Mouse (Mus musculus) testis, adult 2 months (tissue): Measurements from ENCODE around the gene Nhlrc4.

Experiments
- CTCF ChIP-seq: fragments of 200-500 bp; IDR thresholded peaks from 2 replicates; pipeline ENCODE4 v1.5.1; 2012; ENCODE audit warnings: low read depth, mild to moderate bottlenecking, inconsistent platforms, low read length, moderate library complexity; ENCODE audit not compliant: control insufficient read depth, insufficient read depth, insufficient replicate concordance
- POLR2A ChIP-seq: fragments of 200-500 bp; IDR thresholded peaks from 2 replicates; pipeline ENCODE4 v1.6.1; 2012; ENCODE audit warnings: low read depth, mild to moderate bottlenecking, inconsistent platforms, low read length, moderate library complexity; ENCODE audit not compliant: control insufficient read depth

DNA sequence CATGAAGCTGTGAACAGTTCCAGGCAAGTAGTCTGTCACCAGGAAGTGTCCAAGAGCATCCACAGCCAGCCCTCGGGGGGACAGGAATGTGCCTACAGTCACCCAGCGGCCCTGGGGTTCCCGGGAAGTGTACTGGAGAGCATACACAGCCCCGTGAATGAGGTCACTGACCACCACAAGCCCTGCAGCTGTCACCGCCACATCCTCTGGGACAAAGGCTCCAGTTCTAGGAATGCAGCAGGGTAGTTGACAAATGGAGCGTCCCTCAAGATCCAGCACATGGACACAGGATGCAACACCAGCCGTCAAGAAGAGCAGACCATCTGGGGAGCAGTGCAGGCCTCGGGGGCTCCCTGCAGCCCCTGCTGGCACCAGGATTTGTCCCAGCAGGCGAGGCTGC, 992 bp downstream of the Nhlrc4 start:
- TF ChIP-seq POLR2A (no peak), CTCF (no peak)
